Mouse (Mus musculus): Measurements from ENCODE around the gene Ccr10. TPM values are rescaled to one million over a fixed set of nuclear protein-coding genes. Genes with fewer than 3 reads are reported as not detected.

Ccr10 gene
- polyA plus RNA-seq, 1 experiment from 2014 or later, result not detected

- Histone ChIP-seq H3K27ac (replicated peaks; ENCODE audit: low read depth, low read length) (0 out of 2 replicates have a peak overlapping the region, but pooled peaks have one; percentile 3), H3K9me3 (ENCODE audit: control insufficient read depth, low read length) (no peaks in the 10 kb centered on the region), H3K36me3 (ENCODE audit: control insufficient read depth, insufficient read depth, low read length) (peaks cover 39% of the 10 kb centered on the region), H3K4me3 (ENCODE audit: low read depth, low read length) (no peak overlapping the region), H3K4me2 (ENCODE audit: low read depth, low read length) (no peak overlapping the region), H3K27me3 (replicated peaks; ENCODE audit: control insufficient read depth, insufficient read depth, low read length) (no peaks in the 10 kb centered on the region), H3K4me1 (ENCODE audit: control insufficient read depth, insufficient read depth, low read length) (peaks cover 18% of the 10 kb centered on the region), H3K9ac (ENCODE audit: low read depth, low read length) (no peak overlapping the region; the same call in 1 of the 2 replicates)
- ATAC-seq (ENCODE audit: low read depth) (no peak), DNase-seq (ENCODE audit: low spot score) (peak; percentile 23)
- WGBS, result 54% methylated on average over 17 of the region's 17 CpGs
Measured at GRCm38 (mm10) chr11:101190913-101191907, 16.0 kb upstream of the Ccr10 start.

- H3K9me3 ChIP-seq (ENCODE audit: control insufficient read depth, low read length), result no peaks in the 10 kb centered on the region
- peak overlapping the region; percentile 19; the same call in 1 of the 2 replicates for H3K9ac ChIP-seq (ENCODE audit: low read depth, low read length)
Measured at GRCm38 (mm10) chr11:101190181-101190912, 15.1 kb upstream of the Ccr10 start.

GRCm38 (mm10) chr11:101189495-101190180, 14.4 kb upstream of the Ccr10 start:
- no peak overlapping the region for H3K4me3 ChIP-seq (ENCODE audit: low read depth, low read length)
- DNase-seq (ENCODE audit: low spot score) (peak; percentile 88), ATAC-seq (ENCODE audit: low read depth) (peak; percentile 82)
- no peaks in the 10 kb centered on the region for H3K27me3 ChIP-seq (replicated peaks; ENCODE audit: control insufficient read depth, insufficient read depth, low read length)
- peaks cover 18% of the 10 kb centered on the region for H3K4me1 ChIP-seq (ENCODE audit: control insufficient read depth, insufficient read depth, low read length)
- peak overlapping the region; percentile 85 for H3K27ac ChIP-seq (replicated peaks; ENCODE audit: low read depth, low read length)
- 6% methylated on average over 5 of the region's 6 CpGs for WGBS
- H3K9me3 ChIP-seq (ENCODE audit: control insufficient read depth, low read length), result no peaks in the 10 kb centered on the region
- H3K9ac ChIP-seq (ENCODE audit: low read depth, low read length), result peak overlapping the region; percentile 34; the same call in 1 of the 2 replicates
- H3K4me2 ChIP-seq (ENCODE audit: low read depth, low read length), result peak overlapping the region; percentile 3; the same call in 1 of the 2 replicates
- H3K36me3 ChIP-seq (ENCODE audit: control insufficient read depth, insufficient read depth, low read length), result peaks cover 25% of the 10 kb centered on the region

More at GRCm38 (mm10) chr11:101190181-101190912, 15.1 kb upstream of the Ccr10 start:
- Histone ChIP-seq H3K36me3 (ENCODE audit: control insufficient read depth, insufficient read depth, low read length) (peaks cover 32% of the 10 kb centered on the region), H3K4me3 (ENCODE audit: low read depth, low read length) (no peak overlapping the region), H3K27me3 (replicated peaks; ENCODE audit: control insufficient read depth, insufficient read depth, low read length) (no peaks in the 10 kb centered on the region), H3K4me2 (ENCODE audit: low read depth, low read length) (peak overlapping the region; percentile 3; the same call in 1 of the 2 replicates), H3K27ac (replicated peaks; ENCODE audit: low read depth, low read length) (peak overlapping the region; percentile 85), H3K4me1 (ENCODE audit: control insufficient read depth, insufficient read depth, low read length) (peaks cover 18% of the 10 kb centered on the region)
- no peak for DNase-seq (ENCODE audit: low spot score)
- no peak for ATAC-seq (ENCODE audit: low read depth)
- WGBS, result 39% methylated on average over 8 of the region's 8 CpGs

- no peak for ATAC-seq (ENCODE audit: low read depth)
- H3K9me3 ChIP-seq (ENCODE audit: control insufficient read depth, low read length), result no peaks in the 10 kb centered on the region
Measured at GRCm38 (mm10) chr11:101188166-101188805, 13.0 kb upstream of the Ccr10 start.

GRCm38 (mm10) chr11:101187541-101187940, 12.3 kb upstream of the Ccr10 start:
- no peak overlapping the region for H3K4me3 ChIP-seq (ENCODE audit: low read depth, low read length)
- ATAC-seq (ENCODE audit: low read depth), result no peak
- H3K9ac ChIP-seq (ENCODE audit: low read depth, low read length), result no peak overlapping the region
- no peak for DNase-seq (ENCODE audit: low spot score)
- peaks cover 18% of the 10 kb centered on the region for H3K4me1 ChIP-seq (ENCODE audit: control insufficient read depth, insufficient read depth, low read length)
- H3K36me3 ChIP-seq (ENCODE audit: control insufficient read depth, insufficient read depth, low read length), result peaks cover 4% of the 10 kb centered on the region; the same call in 1 of the 2 replicates
- H3K27me3 ChIP-seq (replicated peaks; ENCODE audit: control insufficient read depth, insufficient read depth, low read length), result no peaks in the 10 kb centered on the region
- H3K9me3 ChIP-seq (ENCODE audit: control insufficient read depth, low read length), result no peaks in the 10 kb centered on the region
- H3K27ac ChIP-seq (replicated peaks; ENCODE audit: low read depth, low read length), result no peak overlapping the region
- no peak overlapping the region for H3K4me2 ChIP-seq (ENCODE audit: low read depth, low read length)
- WGBS, result 89% methylated on average over 5 of the region's 5 CpGs

More at GRCm38 (mm10) chr11:101188166-101188805, 13.0 kb upstream of the Ccr10 start:
- Histone ChIP-seq H3K27me3 (replicated peaks; ENCODE audit: control insufficient read depth, insufficient read depth, low read length) (no peaks in the 10 kb centered on the region), H3K9ac (ENCODE audit: low read depth, low read length) (no peak overlapping the region), H3K27ac (replicated peaks; ENCODE audit: low read depth, low read length) (no peak overlapping the region), H3K4me1 (ENCODE audit: control insufficient read depth, insufficient read depth, low read length) (peaks cover 18% of the 10 kb centered on the region), H3K36me3 (ENCODE audit: control insufficient read depth, insufficient read depth, low read length) (peaks cover 11% of the 10 kb centered on the region), H3K4me2 (ENCODE audit: low read depth, low read length) (no peak overlapping the region), H3K4me3 (ENCODE audit: low read depth, low read length) (no peak overlapping the region)
- WGBS, result 86% methylated on average over 11 of the region's 11 CpGs
- DNase-seq (ENCODE audit: low spot score), result no peak

GRCm38 (mm10) chr11:101186526-101187247, 11.4 kb upstream of the Ccr10 start:
- Histone ChIP-seq H3K27ac (replicated peaks; ENCODE audit: low read depth, low read length) (no peak overlapping the region), H3K9ac (ENCODE audit: low read depth, low read length) (no peak overlapping the region), H3K4me3 (ENCODE audit: low read depth, low read length) (no peak overlapping the region), H3K27me3 (replicated peaks; ENCODE audit: control insufficient read depth, insufficient read depth, low read length) (no peaks in the 10 kb centered on the region), H3K4me2 (ENCODE audit: low read depth, low read length) (no peak overlapping the region), H3K4me1 (ENCODE audit: control insufficient read depth, insufficient read depth, low read length) (peaks cover 18% of the 10 kb centered on the region), H3K36me3 (ENCODE audit: control insufficient read depth, insufficient read depth, low read length) (no peaks in the 10 kb centered on the region), H3K9me3 (ENCODE audit: control insufficient read depth, low read length) (no peaks in the 10 kb centered on the region)
- 88% methylated on average over 27 of the region's 27 CpGs for WGBS
- DNase-seq (ENCODE audit: low spot score) (no peak), ATAC-seq (ENCODE audit: low read depth) (no peak)

GRCm38 (mm10) chr11:101185441-101185840, 10.2 kb upstream of the Ccr10 start:
- no peak overlapping the region for H3K4me3 ChIP-seq (ENCODE audit: low read depth, low read length)
- WGBS, result 87% methylated on average over 4 of the region's 4 CpGs
- DNase-seq (ENCODE audit: low spot score), result no peak
- H3K27me3 ChIP-seq (replicated peaks; ENCODE audit: control insufficient read depth, insufficient read depth, low read length), result no peaks in the 10 kb centered on the region
- H3K4me2 ChIP-seq (ENCODE audit: low read depth, low read length), result no peak overlapping the region
- no peak overlapping the region for H3K27ac ChIP-seq (replicated peaks; ENCODE audit: low read depth, low read length)
- H3K36me3 ChIP-seq (ENCODE audit: control insufficient read depth, insufficient read depth, low read length), result no peaks in the 10 kb centered on the region
- ATAC-seq (ENCODE audit: low read depth), result no peak
- peaks cover 14% of the 10 kb centered on the region for H3K4me1 ChIP-seq (ENCODE audit: control insufficient read depth, insufficient read depth, low read length)
- H3K9me3 ChIP-seq (ENCODE audit: control insufficient read depth, low read length), result no peaks in the 10 kb centered on the region
- H3K9ac ChIP-seq (ENCODE audit: low read depth, low read length), result no peak overlapping the region

Data from embryonic facial prominence, embryonic 14.5 days (tissue).